Mouse (Mus musculus) G1E-ER4 (cell line): Measurements from ENCODE around the gene Fgfr2. TPM values are rescaled to one million over a fixed set of nuclear protein-coding genes. Genes with fewer than 3 reads are reported as not detected.

Experiments
- GATA1 ChIP-seq: IDR thresholded peaks from one replicate; pipeline ENCODE4 v1.8.0; 2012; ENCODE audit warnings: low read length, inconsistent platforms
- polyA plus RNA-seq: library from polyadenylated mRNA; stranded (reverse); fragments of >175 nt; gene quantifications from 2 replicates; pipeline ENCODE4 v1.2.3, GENCODE M21; 2012

Fgfr2 gene
- polyA plus RNA-seq, 1 experiment: not detected

GRCm38 (mm10) chr7:132478295-132478809, 644.8 kb downstream of the Fgfr2 start:
- TF ChIP-seq GATA1: no peak

GRCm38 (mm10) chr7:132477753-132478152, 645.4 kb downstream of the Fgfr2 start:
- no peak for TF ChIP-seq GATA1

- no peak for TF ChIP-seq GATA1
Measured at GRCm38 (mm10) chr7:132476491-132476890, 646.7 kb downstream of the Fgfr2 start.

GRCm38 (mm10) chr7:132475069-132475468, 648.1 kb downstream of the Fgfr2 start:
- TF ChIP-seq GATA1: no peak

GRCm38 (mm10) chr7:132471327-132471726, 651.8 kb downstream of the Fgfr2 start:
- TF ChIP-seq GATA1: no peak

GRCm38 (mm10) chr7:132468391-132468790, 654.8 kb downstream of the Fgfr2 start:
- no peak for TF ChIP-seq GATA1

GRCm38 (mm10) chr7:132465897-132466296, 657.3 kb downstream of the Fgfr2 start:
- no peak for TF ChIP-seq GATA1

- no peak for TF ChIP-seq GATA1
Measured at GRCm38 (mm10) chr7:132464894-132465293, 658.3 kb downstream of the Fgfr2 start.

GRCm38 (mm10) chr7:132458493-132458892, 664.7 kb downstream of the Fgfr2 start:
- TF ChIP-seq GATA1: no peak

GRCm38 (mm10) chr7:132455071-132455720, 668.0 kb downstream of the Fgfr2 start:
- no peak for TF ChIP-seq GATA1

- TF ChIP-seq GATA1: no peak
Measured at GRCm38 (mm10) chr7:132449891-132450735, 673.0 kb downstream of the Fgfr2 start.

- TF ChIP-seq GATA1: no peak
Measured at GRCm38 (mm10) chr7:132448511-132449154, 674.5 kb downstream of the Fgfr2 start.

- no peak for TF ChIP-seq GATA1
Measured at GRCm38 (mm10) chr7:132447558-132447957, 675.6 kb downstream of the Fgfr2 start.

GRCm38 (mm10) chr7:132446841-132447240, 676.3 kb downstream of the Fgfr2 start:
- no peak for TF ChIP-seq GATA1

- TF ChIP-seq GATA1: no peak
Measured at GRCm38 (mm10) chr7:132444221-132444620, 678.9 kb downstream of the Fgfr2 start.

- no peak for TF ChIP-seq GATA1
Measured at GRCm38 (mm10) chr7:132443769-132444168, 679.4 kb downstream of the Fgfr2 start.
